Mouse (Mus musculus) heart, adult 8-10 months (tissue): Measurements from ENCODE around the gene Arfgap1. TPM values are rescaled to one million over a fixed set of nuclear protein-coding genes. Genes with fewer than 3 reads are reported as not detected.

Source experiments
- DNase-seq: peaks from one replicate; pipeline ENCODE4 v3.0.0; 2022; ENCODE audit warnings: low spot score
- total RNA-seq, 4 experiments: library from RNA; stranded (reverse); gene quantifications; 2 replicates each; pipeline ENCODE4 v1.2.4; 2022

Arfgap1 gene
- total RNA-seq, 4 experiments from 2014 or later: 28.1 to 35.6 (median 33.2) TPM

GRCm38 (mm10) chr2:180985635-180986034 lies 18.6 kb downstream of the Arfgap1 start:
- no peak for DNase-seq

DNA sequence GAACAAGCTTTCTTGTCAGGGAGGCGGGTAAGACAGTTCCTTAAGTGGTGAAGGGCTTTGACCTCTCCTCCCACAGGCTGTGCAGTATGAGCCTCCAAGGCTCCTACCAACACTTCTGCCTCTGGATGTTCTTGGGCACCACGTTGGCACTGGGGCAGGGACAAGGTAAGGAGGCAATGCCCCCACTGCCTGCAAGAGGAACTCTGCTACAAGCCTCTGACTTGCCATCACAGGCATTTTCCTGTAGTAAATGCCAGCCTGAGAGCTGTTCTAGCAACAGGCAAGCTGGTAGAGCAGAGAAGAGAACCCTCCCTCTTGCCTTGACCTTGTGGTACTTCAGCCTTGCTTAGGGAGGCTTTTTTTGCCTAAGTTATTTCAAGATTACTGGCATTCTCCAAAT lies 19.4 kb downstream of the Arfgap1 start, which contains the start of gene Col20a1:
TSS of gene Col20a1 (plus strand) at position 87 of the 400 bp plus-strand sequence.
- no peak for DNase-seq

GRCm38 (mm10) chr2:180987001-180987400 lies 20.0 kb downstream of the Arfgap1 start:
- DNase-seq: no peak

DNA sequence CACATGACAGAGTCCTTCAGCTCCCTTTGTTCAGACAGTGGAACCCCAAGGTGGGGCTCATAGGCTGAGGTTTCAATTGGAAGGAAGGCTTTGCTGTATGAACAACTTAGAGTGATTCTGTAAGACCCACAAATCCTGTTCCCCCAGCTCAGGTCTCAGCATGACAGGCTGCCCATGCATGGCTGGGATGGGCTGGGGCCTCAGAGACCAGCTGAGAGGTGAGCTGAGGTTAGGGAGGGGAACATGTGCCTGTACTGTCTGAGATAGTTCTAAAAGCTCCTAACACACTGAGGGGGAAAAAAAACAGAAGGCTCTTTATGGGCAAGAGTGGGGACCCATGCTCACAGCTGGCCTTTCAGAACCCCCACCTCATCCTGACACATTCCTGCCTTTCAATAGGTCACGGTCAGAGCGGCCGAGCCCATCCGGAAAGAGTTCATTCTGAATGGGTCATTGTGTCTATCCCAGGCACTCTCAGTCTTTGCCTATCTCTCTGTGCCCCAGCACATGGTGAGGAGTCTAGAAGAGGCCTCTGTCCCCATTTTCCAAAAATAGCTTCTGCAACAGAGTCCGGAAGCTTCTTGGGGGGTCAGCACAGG lies 20.5 kb downstream of the Arfgap1 start:
- DNase-seq: no peak

DNA sequence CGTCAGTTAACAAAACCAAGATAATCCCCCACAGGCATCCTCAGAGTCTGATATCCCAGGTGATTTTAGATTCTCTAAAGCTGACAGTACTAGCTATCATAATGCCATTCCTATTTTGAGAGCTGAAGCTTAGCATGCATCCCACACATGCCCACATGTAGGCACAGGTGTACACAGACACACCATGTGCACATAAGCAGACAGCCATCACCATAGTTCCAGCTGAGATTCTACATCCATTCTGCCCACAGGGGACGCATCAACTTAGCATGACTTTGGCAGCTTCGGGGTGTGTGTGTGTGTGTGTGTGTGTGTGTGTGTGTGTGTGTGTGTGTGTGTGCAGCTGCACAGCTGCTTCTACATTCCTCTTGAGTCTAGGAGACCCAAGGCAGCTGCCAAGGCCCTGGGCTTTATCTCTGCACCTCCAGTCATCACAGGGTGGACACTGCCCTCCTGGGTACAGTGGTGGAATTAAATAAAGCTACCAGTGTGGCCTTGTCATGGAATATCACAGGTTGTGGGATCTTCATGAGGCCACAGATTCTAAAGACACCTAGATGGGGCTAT lies 21.4 kb downstream of the Arfgap1 start:
- DNase-seq: no peak

DNA sequence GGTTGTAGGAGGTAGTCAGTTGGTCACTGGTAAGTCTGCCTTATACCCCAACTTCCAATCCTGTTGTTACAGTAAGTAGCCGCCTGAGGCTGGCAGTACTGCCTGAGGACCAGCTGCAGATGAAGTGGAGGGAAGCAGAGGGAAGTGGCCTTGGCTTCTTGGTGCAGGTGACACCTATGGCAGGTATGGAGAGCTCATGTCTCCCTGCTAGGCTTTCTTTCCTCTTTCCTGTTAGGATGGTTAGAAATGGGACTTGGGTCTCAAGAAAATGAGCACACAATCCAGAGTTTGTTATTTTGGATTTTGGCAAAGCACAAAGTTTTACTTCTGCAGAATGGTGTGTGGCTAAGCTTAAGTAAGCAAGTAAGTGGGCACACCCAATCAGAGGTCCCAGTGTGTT lies 21.9 kb downstream of the Arfgap1 start:
- DNase-seq: no peak

- no peak for DNase-seq
Observed at GRCm38 (mm10) chr2:180990347-180990746, 23.3 kb downstream of the Arfgap1 start.

GRCm38 (mm10) chr2:180994360-180994759 lies 27.3 kb downstream of the Arfgap1 start:
- DNase-seq: no peak

DNA sequence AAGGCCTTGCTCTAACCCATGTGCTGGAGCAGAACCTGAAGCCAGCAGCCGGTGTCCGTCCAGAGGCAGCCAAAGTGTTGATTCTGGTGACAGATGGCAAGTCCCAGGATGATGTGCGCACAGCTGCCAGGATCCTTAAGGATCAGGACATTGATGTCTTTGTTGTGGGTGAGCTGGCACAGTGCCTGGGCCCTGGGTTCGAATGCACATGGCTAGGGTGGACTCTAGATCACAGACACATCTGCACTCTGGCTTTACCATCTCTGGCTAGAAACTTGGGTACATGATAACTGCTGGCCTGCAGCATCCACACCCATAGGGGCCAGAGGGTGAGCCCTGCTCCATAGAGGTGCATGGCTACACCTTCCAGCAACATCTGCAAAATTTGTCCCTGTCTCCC lies 28.4 kb downstream of the Arfgap1 start:
- DNase-seq: no peak

GRCm38 (mm10) chr2:180996436-180996835 lies 29.4 kb downstream of the Arfgap1 start:
- DNase-seq: peak; percentile 12

DNA sequence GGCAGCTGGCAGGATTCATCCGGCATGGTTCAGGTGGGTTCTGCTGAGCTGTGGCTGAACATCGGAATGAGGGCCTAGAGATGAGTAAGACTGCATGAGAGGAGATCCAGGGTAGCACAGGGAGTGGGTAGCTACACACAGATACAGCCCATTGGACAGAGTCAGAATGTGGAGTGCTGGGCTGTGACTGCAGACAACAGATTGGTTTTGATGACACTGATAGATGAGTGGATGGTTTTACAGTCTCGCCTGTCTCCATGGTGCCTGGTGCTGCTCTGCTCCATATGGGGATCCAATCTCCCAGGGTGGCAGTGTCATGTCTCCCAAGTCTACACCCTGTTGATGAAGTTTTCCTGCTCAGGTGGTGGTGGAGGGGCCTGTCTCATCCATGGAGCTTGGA lies 29.9 kb downstream of the Arfgap1 start:
- no peak for DNase-seq

- DNase-seq: no peak
Observed at GRCm38 (mm10) chr2:181007054-181007453, 40.0 kb downstream of the Arfgap1 start.

DNA sequence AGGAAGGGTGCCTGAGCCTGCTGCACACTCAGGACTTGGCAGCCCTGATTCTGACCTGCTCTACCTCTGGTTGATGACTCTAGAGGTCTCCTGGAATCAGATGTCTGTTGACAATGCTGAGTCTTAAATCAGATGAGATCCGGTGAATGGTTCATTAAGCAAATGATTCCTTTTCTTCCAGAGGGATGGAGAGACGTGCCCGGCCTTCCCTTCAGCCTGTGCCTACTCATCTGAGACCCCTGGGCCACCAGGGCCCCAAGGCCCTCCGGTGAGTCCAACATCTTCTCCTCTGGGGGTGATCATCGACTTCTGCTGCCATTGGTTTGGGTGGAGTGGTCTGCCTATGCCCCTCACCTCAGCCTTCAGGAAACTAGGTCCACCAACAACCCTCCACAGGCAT lies 41.3 kb downstream of the Arfgap1 start:
- no peak for DNase-seq

DNA sequence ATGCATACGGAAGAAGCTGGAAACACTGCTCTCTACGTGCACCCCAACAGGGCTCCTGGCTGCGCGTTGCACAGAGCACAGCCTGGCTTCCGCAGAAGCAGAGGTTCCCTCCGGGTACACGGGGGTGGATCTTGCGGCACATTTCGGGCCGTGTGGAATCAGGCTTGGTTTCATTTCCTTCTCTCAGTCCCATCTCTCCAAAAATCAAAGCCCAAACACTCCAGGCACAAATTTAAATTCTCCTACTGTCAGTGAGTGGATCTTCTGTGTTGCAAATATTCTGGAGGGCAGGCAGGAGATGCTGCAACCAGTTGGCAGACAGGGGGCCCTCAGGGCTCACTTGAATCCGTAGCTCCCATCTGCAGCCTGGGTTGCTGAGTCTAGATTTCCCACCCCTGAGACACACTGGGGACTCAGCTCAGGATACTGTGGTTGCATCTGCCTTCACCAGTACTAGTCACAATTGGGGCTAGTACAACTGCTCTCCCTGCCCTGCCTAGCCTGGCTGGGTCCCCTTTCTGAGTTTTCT lies 64.4 kb downstream of the Arfgap1 start:
- no peak for DNase-seq

Other genes with a start within 250 kb of the Arfgap1 start
- gene Slc17a9, start 242.0 kb upstream of the Arfgap1 start, total RNA-seq: under 1 TPM; 0.30 to 0.75 (median 0.40) TPM
- gene Bhlhe23, start 190.3 kb upstream of the Arfgap1 start, total RNA-seq: not detected
- 10 to 100 TPM; 28.5 to 31.4 (median 30.5) TPM for gene Ythdf1, start 46.3 kb upstream of the Arfgap1 start, total RNA-seq
- not detected for gene Birc7, start 38.2 kb upstream of the Arfgap1 start, total RNA-seq
- 10 to 100 TPM in 1 of 4 experiments, 1 to 10 TPM in 3; 6.6 to 12.0 (median 6.7) TPM for gene Nkain4, start 12.5 kb upstream of the Arfgap1 start, total RNA-seq
- gene Col20a1, start 19.3 kb downstream of the Arfgap1 start, total RNA-seq: under 1 TPM; 0.19 to 0.75 (median 0.28) TPM
- not detected for gene Chrna4, start 76.3 kb downstream of the Arfgap1 start, total RNA-seq
- gene Kcnq2, start 168.1 kb downstream of the Arfgap1 start, total RNA-seq: under 1 TPM in 3 of 4 experiments, not detected in 1; 0.06 to 0.12 (median 0.09) TPM
- gene Eef1a2, start 189.8 kb downstream of the Arfgap1 start, total RNA-seq: 1,000 to 10,000 TPM; 1,613 to 1,715 (median 1,670) TPM
- 10 to 100 TPM; 45.3 to 54.3 (median 52.4) TPM for gene Ppdpf, start 220.0 kb downstream of the Arfgap1 start, total RNA-seq
- gene Ptk6, start 235.6 kb downstream of the Arfgap1 start, total RNA-seq: not detected
- gene Srms, start 246.0 kb downstream of the Arfgap1 start, total RNA-seq: under 1 TPM; 0.30 to 0.46 (median 0.38) TPM